Mouse (Mus musculus) myocyte (in vitro differentiated cells): Measurements from ENCODE around the gene Kmt2e.

Experiments used
- CEBPB ChIP-seq: IDR thresholded peaks from 2 replicates; pipeline ENCODE4 v1.6.1; 2011; ENCODE audit warnings: mild to moderate bottlenecking, moderate library complexity; ENCODE audit not compliant: poor library complexity, insufficient read depth, severe bottlenecking
- E2F4 ChIP-seq: IDR thresholded peaks from one replicate; pipeline ENCODE4 v1.6.1; 2011; ENCODE audit warnings: mild to moderate bottlenecking, control low read depth, moderate library complexity; ENCODE audit not compliant: insufficient read depth
- MYOD1 ChIP-seq, 3 experiments: IDR thresholded peaks; one replicate each; pipeline ENCODE4 v1.6.1; 2011; ENCODE audit warnings: control low read depth in 2 of 3, low read depth in 2 of 3, mild to moderate bottlenecking in 2 of 3, moderate library complexity in 1 of 3; ENCODE audit not compliant: insufficient read length in 2 of 3, control insufficient read depth in 1 of 3
- MYOG ChIP-seq, 3 experiments: IDR thresholded peaks; one replicate each; pipeline ENCODE4 v1.6.1; 2011; ENCODE audit warnings: control low read depth in 2 of 3, low read depth in 2 of 3, mild to moderate bottlenecking in 2 of 3; ENCODE audit not compliant: insufficient read length in 2 of 3, control insufficient read depth in 1 of 3, insufficient read depth in 1 of 3
- POLR2A ChIP-seq: IDR thresholded peaks from one replicate; pipeline ENCODE4 v1.6.1; 2011; ENCODE audit warnings: low read depth, mild to moderate bottlenecking, control low read depth, moderate library complexity; ENCODE audit not compliant: insufficient read length
- POLR2AphosphoS2 ChIP-seq: IDR thresholded peaks from one replicate; pipeline ENCODE4 v1.6.1; 2011; ENCODE audit warnings: low read depth, control low read depth; ENCODE audit not compliant: insufficient read length
- REST ChIP-seq: IDR thresholded peaks from one replicate; pipeline ENCODE4 v1.6.1; 2011; ENCODE audit warnings: mild to moderate bottlenecking, control low read depth, moderate library complexity; ENCODE audit not compliant: insufficient read depth, insufficient read length
- TCF3 ChIP-seq: IDR thresholded peaks from one replicate; pipeline ENCODE4 v1.6.1; 2011; ENCODE audit warnings: low read depth, control low read depth; ENCODE audit not compliant: insufficient read length
- USF1 ChIP-seq: IDR thresholded peaks from one replicate; pipeline ENCODE4 v1.6.1; 2011; ENCODE audit warnings: low read depth, mild to moderate bottlenecking, control low read depth, moderate library complexity

DNA sequence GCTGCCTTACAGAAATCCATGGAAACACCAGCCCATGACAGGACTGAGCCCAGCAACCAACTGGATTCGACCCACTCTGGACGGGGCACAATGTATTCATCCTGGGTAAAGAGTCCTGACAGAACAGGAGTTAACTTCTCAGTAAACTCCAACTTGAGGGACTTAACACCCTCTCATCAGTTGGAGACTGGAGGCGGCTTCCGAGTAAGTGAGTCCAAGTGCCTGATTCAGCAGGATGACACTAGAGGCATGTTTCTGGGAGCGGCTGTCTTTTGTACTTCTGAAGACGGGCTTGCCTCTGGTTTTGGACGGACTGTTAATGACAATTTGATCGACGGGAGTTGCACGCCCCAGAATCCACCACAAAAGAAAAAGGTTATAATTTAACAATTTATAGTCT, 63.7 kb downstream of the Kmt2e start:
- TF ChIP-seq POLR2A (no peak), REST (no peak), USF1 (no peak), POLR2AphosphoS2 (no peak), E2F4 (no peak), CEBPB (no peak), MYOG (IDR thresholded peaks at IDR 0.05; ENCODE audit: control insufficient read depth in 1 of 3, insufficient read depth in 1 of 3, insufficient read length in 2 of 3, low read depth in 2 of 3) (no peak), MYOD1 (IDR thresholded peaks at IDR 0.05; ENCODE audit: control insufficient read depth in 1 of 3, insufficient read length in 2 of 3, low read depth in 2 of 3) (no peak), TCF3 (no peak)
